Mouse (Mus musculus) heart, adult 2 months (tissue): ENCODE results near the gene Smg9. TPM values are rescaled to one million over a fixed set of nuclear protein-coding genes. Genes with fewer than 3 reads are reported as not detected.

Experiments used
- DNase-seq, 2 experiments: peaks; one replicate each; pipeline ENCODE4 v3.0.0; 2021
- H3K27ac ChIP-seq: fragments of 200-600 bp; 2 replicates; pipeline ENCODE4 v1.8.1; 2022
- H3K27me3 ChIP-seq: fragments of 200-500 bp; 2 replicates; pipeline ENCODE4 v1.6.1; 2012; ENCODE audit warnings: mild to moderate bottlenecking, low read length, inconsistent platforms, mixed read lengths; ENCODE audit not compliant: control insufficient read depth, insufficient read depth
- H3K36me3 ChIP-seq: fragments of 200-500 bp; 2 replicates; pipeline ENCODE4 v1.6.1; 2012; ENCODE audit warnings: low read length, inconsistent platforms; ENCODE audit not compliant: control insufficient read depth, insufficient read depth
- H3K4me1 ChIP-seq: fragments of 200-500 bp; 2 replicates; pipeline ENCODE4 v1.6.1; 2011; ENCODE audit warnings: low read length; ENCODE audit not compliant: control insufficient read depth, insufficient read depth
- H3K4me3 ChIP-seq: fragments of 200-600 bp; 2 replicates; pipeline ENCODE4 v1.8.1; 2022
- H3K79me2 ChIP-seq: fragments of 200-500 bp; replicated peaks from 2 replicates; pipeline ENCODE4 v1.6.1; 2012; ENCODE audit warnings: mild to moderate bottlenecking, inconsistent platforms, low read length, moderate library complexity, mixed read lengths; ENCODE audit not compliant: control insufficient read depth, insufficient read depth
- H3K9ac ChIP-seq: fragments of 200-500 bp; 2 replicates; pipeline ENCODE4 v1.6.1; 2012; ENCODE audit warnings: low read depth, mild to moderate bottlenecking, control low read depth, inconsistent platforms, low read length, mixed read lengths
- CTCF ChIP-seq: fragments of 200-600 bp; IDR thresholded peaks from 2 replicates; pipeline ENCODE4 v1.8.1; 2022; ENCODE audit warnings: antibody characterized with exemption, mild to moderate bottlenecking, moderate library complexity
- EP300 ChIP-seq: fragments of 200-500 bp; IDR thresholded peaks from 2 replicates; pipeline ENCODE4 v1.6.1; 2011; ENCODE audit warnings: low read depth, low read length, control low read depth; ENCODE audit not compliant: insufficient read depth
- POLR2A ChIP-seq: fragments of 200-500 bp; IDR thresholded peaks from 2 replicates; pipeline ENCODE4 v1.6.1; 2011; ENCODE audit warnings: mild to moderate bottlenecking, low read depth, low read length, control low read depth; ENCODE audit not compliant: insufficient read depth
- WGBS: fragments of 180-500 bp; shearing (Covaris S2); methylation state at CpG from one replicate; pipeline ENCODE4 v1.1.7; 2018; 5-methylcytosine and 5-hydroxymethylcytosine counted together
- intact Hi-C: fragments of 180-260 bp; cut with DNase I; formaldehyde crosslinking; loops from one replicate; pipeline ENCODE4 v1.15.1; 2025
- polyA plus RNA-seq: library from polyadenylated mRNA; depleted of rRNA; stranded (reverse); fragments of >200 nt; gene quantifications from 2 replicates; pipeline ENCODE4 v1.2.3, GENCODE M21; 2012
- total RNA-seq, 2 experiments: library from RNA; stranded (reverse); gene quantifications; 2 replicates each; pipeline ENCODE4 v1.2.3; 2021

Gene Smg9
- total and polyA plus RNA-seq, 3 experiments = 5.9 to 19.2 (median 6.6) TPM

DNA sequence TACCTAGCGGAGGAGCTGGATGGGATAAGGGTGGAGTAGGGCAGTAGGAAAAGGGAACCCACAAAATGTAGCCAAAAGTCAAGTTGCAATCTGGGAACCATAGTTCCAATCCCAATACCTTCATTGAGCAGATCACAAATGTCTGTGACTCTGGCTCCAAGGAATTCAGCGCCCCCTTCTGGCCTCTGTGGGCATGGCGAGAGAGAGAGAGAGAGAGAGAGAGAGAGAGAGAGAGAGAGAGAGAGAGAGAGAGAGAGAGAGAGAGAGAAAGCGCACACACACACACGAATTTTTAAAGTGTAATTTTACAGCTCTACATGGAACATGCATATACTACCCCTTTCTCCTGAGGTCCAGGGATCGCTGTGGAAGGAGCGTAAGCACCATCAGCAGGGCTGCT, 36.2 kb upstream of the Smg9 start:
- DNase-seq = no peak
- Histone ChIP-seq H3K36me3 (no peaks in the 10 kb centered on the region), H3K4me1 (peaks cover 2% of the 10 kb centered on the region), H3K9ac (no peak overlapping the region), H3K27me3 (no peaks in the 10 kb centered on the region), H3K4me3 (no peak overlapping the region), H3K27ac (no peak overlapping the region), H3K79me2 (no peaks in the 10 kb centered on the region)
- 25% methylated on average over 6 of the region's 7 CpGs for WGBS
- intact Hi-C loops = no loop called here
- TF ChIP-seq EP300 (no peak), CTCF (peak; percentile 19; the same call in 1 of the 2 replicates), POLR2A (no peak)

DNA sequence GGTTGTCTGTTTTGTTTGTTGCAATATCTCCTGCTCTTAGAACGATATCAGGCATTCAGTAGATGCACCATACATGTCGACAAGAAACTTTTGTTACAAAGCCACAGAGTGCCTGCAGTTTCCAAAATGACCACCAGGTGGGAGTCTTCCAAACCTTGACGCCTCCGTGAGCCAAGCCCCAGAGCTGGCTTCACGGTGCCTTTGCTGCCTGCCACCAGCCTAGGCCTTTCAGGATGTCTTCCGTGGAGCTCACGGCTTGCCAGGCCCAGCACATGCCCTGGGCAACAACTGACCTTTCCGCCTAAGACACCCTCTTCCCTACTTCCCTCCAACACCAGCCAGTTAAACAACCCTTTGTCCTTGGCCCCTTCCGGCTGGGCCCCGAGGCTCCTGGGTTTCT, 34.6 kb upstream of the Smg9 start:
- Histone ChIP-seq H3K4me3 (no peak overlapping the region), H3K27me3 (no peaks in the 10 kb centered on the region), H3K36me3 (no peaks in the 10 kb centered on the region), H3K9ac (peak overlapping the region; percentile 46; the same call in 1 of the 2 replicates), H3K4me1 (peaks cover 2% of the 10 kb centered on the region), H3K79me2 (no peaks in the 10 kb centered on the region), H3K27ac (no peak overlapping the region)
- WGBS = 12% methylated on average over 10 of the region's 10 CpGs
- peak; percentile 79 to 88 for DNase-seq
- TF ChIP-seq CTCF (peak; percentile 97), POLR2A (no peak), EP300 (0 out of 2 replicates have a peak, but pooled peaks have one; percentile 25)
- intact Hi-C loops = loop anchor here (1.0 kb wide), 2 partner anchors 20 to 42 kb away; no protein-coding TSS in a partner anchor

DNA sequence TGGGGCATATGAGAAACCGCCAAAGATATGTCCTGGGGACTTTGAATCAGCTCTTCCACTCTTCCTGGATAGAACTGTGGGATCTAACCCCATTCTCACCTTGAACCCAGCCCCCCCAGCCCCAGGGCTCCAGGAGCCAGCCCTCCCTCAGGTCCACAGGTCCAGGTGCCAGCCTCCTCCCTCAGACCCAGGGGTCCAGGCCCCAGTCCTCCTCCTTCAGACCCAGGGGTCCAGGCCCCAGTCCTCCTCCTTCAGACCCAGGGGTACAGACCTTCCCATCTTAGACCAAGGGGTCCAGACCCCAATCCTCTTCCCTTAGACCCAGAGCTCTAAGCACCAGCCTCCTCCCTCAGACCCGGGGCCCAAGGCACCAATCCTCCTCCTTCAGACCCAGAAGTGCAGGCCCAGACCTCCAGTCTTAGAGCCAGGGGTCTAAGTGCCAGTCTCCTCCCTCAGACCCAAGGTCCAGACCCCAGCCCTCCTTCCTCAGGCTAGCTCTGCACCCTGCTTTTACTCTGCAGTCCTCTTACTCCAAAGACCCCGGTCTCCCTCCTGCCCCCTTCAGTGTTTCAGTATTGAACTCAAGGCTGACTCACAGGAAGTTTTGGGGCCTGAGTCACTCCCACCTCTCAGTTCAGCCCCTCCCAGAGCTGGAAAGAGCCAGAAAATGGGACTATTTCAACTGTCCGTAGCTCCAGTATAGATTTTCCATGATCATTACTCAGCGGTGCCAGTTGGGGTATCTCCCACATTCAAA, 34.0 kb upstream of the Smg9 start:
- Histone ChIP-seq H3K36me3 (no peaks in the 10 kb centered on the region), H3K27me3 (no peaks in the 10 kb centered on the region), H3K4me3 (no peak overlapping the region), H3K79me2 (no peaks in the 10 kb centered on the region), H3K4me1 (peaks cover 2% of the 10 kb centered on the region), H3K9ac (no peak overlapping the region), H3K27ac (no peak overlapping the region)
- DNase-seq = no peak
- no peak for TF ChIP-seq POLR2A
- TF ChIP-seq EP300 = no peak
- no peak for TF ChIP-seq CTCF
- WGBS = 46% methylated on average over 5 of the region's 5 CpGs
- intact Hi-C loops = no loop called here

DNA sequence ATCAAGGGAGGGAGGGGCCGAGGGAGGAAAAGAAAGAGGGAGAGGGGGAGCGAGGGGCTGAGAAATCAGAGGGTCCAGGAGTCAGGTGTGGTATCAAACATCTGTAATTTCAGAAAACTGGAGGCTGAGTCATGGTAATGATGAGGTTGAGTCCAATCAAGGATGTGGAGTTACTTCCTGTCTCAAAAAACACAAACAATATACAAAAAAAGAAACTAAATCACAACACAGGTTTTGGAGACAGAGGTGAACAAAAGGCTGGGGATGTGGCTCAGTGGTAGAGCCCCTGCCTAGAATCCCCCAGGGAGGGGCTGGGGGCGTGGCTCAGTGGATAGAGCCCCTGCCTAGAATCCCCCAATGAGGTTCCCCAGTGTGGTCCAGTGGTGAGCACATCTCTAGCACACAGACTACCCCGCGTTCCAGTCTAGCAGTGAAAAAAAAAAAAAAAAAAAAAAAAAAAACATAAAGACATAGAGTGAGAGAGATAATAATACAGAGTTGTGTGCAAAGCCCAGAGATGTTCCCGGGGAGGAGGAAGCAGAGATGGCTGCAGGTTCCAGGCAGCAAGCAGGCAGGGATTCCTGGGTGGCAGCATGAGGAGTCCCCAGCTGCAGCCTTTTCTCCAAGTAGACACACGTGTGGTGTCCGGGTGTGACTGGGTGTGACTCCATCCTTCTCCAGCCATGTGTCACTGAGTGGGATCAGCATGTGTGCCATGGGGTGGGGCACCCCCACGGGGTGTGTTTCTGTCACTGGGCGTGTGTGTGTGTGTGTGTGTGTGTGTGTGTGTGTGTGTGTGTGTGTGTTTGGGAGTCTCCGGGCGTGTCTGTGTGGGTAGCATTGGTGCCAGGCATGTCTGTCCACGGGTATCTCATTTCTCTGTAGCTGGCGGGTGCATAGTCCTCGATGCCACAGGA, 32.4 kb upstream of the Smg9 start:
- no peak overlapping the region for H3K4me3 ChIP-seq
- H3K79me2 ChIP-seq = no peaks in the 10 kb centered on the region
- no peak overlapping the region for H3K27ac ChIP-seq
- intact Hi-C loops = no loop called here
- WGBS = 65% methylated on average over 15 of the region's 15 CpGs
- no peak for DNase-seq
- H3K4me1 ChIP-seq = peaks cover 2% of the 10 kb centered on the region
- H3K27me3 ChIP-seq = no peaks in the 10 kb centered on the region
- TF ChIP-seq EP300 = no peak
- TF ChIP-seq POLR2A = no peak
- no peak overlapping the region for H3K9ac ChIP-seq
- H3K36me3 ChIP-seq = no peaks in the 10 kb centered on the region

DNA sequence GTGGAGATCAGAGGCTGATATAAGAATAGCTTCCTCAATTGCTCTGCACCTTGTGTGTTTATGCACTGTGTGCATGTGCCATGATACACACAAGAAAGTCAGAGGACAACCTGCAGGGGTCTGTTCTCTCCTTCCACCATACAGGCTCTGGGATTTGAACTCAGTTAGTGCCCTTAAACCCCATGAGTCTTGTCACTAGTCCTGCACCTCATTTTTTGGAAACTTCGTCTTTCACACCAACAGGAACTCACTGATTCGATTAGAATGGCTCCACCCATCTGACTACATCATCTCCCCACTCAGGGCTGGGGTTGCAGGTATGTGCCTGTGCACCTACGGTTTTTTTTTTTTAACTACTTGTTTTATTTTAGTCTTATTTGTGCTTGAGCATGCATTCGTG, 31.2 kb upstream of the Smg9 start:
- Histone ChIP-seq H3K9ac (no peak overlapping the region), H3K27ac (no peak overlapping the region), H3K79me2 (no peaks in the 10 kb centered on the region), H3K4me1 (peaks cover 4% of the 10 kb centered on the region), H3K36me3 (no peaks in the 10 kb centered on the region), H3K4me3 (no peak overlapping the region), H3K27me3 (no peaks in the 10 kb centered on the region)
- 49% methylated on average over 4 of the region's 4 CpGs for WGBS
- intact Hi-C loops = no loop called here
- DNase-seq = no peak
- no peak for TF ChIP-seq POLR2A
- no peak for TF ChIP-seq EP300
- TF ChIP-seq CTCF = no peak
